Mouse (Mus musculus) right cerebral cortex, adult 18-20 months (tissue): ENCODE results near the gene Kcnk12.

Experiments used
- DNase-seq: peaks from one replicate; pipeline ENCODE4 v3.0.0; 2022; ENCODE audit warnings: mixed read lengths

Gene Kcnk12

GRCm38 (mm10) chr17:87797688-87798291, at the start of gene Kcnk12:
Kcnk12 (minus strand) TSS chr17:87797994.
- peak; percentile 86 for DNase-seq

DNA sequence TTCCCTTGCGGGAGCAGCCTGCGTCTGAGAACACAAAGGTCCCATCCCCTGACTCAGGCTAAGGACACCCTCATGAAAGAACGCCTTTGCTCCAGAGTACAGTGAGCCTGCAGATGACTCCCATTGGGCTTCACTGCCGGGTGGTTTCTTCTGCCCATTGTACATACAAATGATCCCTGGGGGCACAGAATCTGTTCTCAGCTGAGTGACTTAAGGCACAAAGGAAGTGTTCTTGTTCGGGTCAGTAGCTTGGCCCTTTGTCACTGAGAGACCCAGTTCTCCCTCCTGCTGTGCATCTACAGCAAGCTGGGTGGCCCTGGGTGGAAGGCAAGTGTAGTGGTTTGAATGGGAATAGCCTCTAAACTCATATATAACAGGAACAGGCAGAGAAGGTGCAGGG, 44.4 kb upstream of the Kcnk12 start:
- DNase-seq = no peak

DNA sequence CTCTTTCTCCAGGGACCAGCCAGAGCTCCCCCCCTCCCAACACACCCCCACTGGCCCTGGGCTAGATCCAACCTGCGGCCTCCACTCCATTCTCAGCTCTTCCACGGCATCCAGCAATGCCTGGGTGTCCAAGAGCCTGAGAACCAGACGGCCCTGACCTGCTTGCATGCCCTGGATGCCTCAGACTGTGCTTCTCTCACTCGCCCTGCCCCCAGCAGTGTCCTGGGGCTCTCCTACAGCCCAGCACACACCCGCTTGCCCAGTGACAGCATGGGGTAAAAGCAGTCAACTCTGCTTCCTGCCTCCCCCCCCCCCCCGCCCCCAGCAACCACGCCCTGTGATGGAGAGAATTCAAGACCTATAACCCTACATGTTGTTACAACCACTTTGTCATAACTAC, 42.3 kb upstream of the Kcnk12 start:
- no peak for DNase-seq

DNA sequence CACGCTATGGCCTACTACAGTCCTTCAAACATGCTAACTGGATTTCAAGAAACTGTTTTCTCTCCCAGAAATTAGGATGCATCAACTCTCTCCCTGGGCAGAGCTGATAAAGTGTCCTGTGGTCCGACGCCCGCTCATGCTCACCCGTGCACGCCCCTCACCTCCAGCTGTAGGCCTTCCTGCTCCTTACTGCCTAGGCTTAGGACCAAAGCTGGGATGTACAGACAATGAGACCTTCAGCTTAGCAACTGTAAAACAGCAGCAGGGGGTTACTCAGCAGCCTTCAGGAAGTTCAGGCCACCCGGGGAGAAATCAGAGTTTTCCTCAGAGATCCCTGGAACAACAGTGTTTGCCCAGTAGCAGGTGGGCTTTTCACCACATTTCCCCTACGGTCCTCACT, 37.1 kb upstream of the Kcnk12 start:
- DNase-seq = no peak

DNA sequence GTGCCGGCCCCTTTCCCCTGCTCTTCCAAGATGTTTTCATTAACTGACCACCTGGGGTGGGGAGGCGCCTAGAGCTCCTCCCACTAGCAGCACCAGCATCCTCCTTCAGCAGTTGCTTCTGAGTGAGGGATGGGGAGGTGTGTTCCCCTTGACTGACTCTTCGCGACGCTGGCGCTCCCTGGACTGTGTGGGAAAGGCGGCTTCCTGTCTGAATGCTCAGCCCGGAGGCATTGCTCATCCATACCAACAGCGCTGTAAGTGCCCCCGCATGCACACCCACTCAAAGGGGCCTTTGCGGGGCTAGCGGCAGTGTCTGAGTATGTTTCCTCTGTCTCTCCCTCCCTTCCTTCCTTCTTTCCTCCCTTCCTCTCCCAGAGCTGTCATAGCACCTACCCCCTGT, 29.1 kb upstream of the Kcnk12 start:
- peak; percentile 67 for DNase-seq

- no peak for DNase-seq
Measured at GRCm38 (mm10) chr17:87826036-87826560, 28.3 kb upstream of the Kcnk12 start.

- DNase-seq = no peak
Measured at GRCm38 (mm10) chr17:87825454-87826008, 27.7 kb upstream of the Kcnk12 start.

DNA sequence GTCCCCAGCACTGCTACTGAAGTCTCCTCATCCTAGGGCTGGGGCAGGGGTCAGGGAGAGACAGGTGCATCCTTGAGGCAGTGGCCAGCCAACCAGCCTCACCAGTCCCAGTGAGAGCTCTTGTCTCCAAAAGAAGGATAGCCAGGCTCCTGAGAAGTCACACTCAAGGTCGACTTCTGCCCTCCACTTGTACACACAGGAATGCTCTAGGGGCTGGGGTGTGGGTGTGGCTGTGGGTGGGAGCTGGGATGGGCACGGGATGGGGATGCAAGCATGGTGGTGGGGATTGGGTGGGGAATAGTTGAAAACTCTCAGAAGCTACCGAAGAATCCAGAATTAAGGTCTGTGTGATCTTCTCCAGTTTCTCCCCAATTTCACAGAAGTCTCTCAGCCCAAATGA, 25.2 kb upstream of the Kcnk12 start:
- no peak for DNase-seq

DNA sequence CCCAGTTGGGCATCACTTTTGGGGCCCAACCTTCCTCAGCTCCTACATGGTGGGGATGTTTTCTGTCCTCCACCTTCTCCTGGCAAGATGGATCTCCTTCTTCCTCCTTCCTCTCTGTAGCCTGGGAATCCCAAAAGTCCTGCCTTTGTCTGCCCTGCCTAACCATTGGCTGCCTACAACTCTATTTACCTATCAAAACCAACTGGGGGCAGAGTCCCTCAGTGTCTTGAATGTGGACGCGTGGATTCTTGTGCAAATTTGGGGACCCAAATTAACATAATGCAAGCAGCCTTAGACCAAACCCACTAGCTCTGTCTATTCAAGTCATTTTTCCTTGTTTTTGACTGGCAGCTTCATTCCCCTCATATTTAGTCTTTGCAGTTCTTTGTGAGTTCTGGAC, 11.8 kb upstream of the Kcnk12 start:
- DNase-seq = no peak

DNA sequence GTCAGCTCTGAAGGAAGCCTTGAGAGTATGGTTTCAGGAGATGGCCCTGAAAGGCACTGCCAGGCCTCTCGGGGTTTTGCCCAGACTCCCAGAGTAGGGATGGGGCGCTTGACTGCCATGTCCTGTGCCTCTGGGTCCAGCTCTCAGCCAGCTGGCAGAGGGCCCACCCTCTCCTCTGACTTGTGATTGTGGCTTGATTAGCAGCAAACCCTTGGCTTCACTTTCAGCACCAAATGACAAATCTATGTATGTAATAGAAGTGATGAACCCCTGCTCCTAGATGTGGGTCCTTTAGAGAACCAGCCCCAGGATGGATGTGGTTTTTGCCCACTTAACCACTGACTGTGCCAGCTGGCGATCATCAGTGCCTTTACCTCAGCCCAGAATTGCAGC, 2.1 kb upstream of the Kcnk12 start:
- DNase-seq = no peak

GRCm38 (mm10) chr17:87799212-87799947, 1.6 kb upstream of the Kcnk12 start:
- DNase-seq = no peak

- peak; percentile 54 for DNase-seq
Measured at GRCm38 (mm10) chr17:87798423-87798941, 688 bp upstream of the Kcnk12 start.

- peak; percentile 40 for DNase-seq
Measured at GRCm38 (mm10) chr17:87796881-87797416, 845 bp downstream of the Kcnk12 start.

DNA sequence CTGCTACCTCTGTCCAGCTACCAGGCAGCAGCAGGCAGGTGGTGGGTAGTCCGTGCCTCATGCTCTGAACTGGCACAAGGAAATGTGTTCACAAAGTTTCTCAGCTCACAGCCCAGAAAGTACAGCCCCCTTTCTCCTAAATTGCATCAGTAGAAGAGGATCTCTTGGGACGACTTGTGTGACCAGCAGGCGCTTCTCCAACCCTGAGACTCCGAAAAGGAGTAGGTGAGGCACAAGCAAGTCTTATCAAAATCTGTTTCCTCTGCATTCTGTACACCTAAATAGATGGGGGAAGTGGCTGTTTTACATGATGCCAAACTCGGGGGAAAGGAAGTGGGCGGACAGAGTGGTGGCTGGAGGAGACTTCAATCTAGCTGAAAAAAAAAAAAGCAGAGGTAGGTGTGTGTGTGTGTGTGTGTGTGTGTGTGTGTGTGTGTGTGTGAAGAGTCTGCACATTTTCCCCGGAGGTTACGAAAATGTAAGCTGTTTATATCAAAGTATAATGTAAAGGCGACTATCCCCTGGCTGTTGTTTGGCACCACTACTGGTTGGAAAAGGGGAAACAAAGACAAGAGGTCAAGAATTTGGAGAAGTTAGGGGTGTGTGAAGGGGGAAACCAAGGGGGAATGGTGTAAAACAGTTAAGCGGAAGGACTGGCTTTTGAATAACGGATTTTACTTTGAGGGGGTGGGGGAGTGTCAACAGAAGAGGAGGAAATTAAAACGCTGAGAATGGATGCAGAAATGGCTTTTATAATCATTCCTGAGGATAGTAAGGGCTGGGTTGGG, 1.7 kb downstream of the Kcnk12 start:
- peak; percentile 40 for DNase-seq

DNA sequence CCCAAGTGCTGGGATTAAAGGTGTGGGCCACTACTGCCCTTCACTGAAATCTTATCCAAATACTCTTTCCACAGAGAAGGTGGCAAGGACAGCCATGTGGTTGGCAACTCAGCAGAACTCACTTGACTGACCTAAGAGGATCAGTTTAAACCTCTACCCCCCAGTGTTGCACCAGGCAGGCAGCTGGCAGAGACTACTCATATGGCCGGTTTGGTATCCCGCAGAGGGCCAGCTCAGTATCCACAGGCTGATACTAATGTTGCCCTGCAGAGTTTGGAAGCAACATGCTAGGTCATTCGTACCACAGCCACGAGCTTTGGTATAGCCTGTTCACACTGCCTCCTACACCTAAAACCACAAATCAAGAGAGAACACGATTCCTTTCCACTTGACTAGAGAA, 3.0 kb downstream of the Kcnk12 start:
- no peak for DNase-seq

GRCm38 (mm10) chr17:87793331-87793730, 4.5 kb downstream of the Kcnk12 start:
- DNase-seq = no peak

GRCm38 (mm10) chr17:87792623-87793315, 5.0 kb downstream of the Kcnk12 start:
- no peak for DNase-seq

DNA sequence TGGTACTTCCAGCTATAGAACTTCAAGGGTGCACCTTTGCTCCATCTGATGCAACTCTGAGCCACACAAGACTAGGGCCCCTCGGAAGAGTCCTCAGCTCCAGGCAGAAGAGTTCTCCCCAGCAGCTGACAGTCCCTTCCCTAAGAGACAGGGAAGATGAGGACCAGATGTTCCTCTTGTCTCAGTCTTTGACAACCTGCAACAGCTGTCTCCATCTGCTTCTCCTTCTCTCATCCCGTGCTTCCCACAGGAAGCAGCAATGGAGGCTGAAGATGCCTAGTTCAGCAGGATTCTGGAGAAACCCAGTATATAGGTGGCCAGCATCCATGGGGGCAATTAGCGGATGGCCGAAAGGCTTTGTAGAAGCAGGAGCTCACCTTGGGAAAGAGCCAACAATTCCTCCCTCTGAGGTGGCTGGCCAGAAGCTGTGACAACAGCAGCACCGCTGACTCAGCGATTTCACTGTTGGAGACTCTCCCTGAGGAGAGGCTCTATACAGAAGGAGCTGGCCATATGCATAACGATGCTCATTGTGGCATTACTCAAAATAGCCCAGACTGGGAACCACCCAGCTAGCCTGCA, 6.2 kb downstream of the Kcnk12 start:
- DNase-seq = peak; percentile 39

GRCm38 (mm10) chr17:87790661-87791060, 7.1 kb downstream of the Kcnk12 start:
- DNase-seq = no peak

DNA sequence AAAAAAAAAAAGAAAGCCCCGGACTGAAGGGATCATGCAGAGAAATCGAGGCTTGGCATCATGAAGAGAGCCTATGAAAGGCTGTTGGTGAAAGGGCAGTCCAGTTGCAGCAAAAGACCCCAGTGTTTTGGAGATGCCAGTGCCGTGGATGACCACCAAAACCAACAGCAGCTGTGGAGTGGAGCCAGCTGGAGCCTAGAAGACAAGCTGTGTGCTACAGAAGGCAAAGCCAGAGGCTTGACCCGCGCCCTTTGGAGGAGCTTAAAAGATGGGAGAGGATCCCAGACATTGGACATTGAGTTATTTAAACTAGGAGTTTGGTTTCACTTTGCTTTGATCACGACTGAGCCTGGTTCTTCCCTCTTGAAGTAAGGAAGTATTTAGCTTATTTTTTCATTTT, 9.6 kb downstream of the Kcnk12 start:
- DNase-seq = no peak

DNA sequence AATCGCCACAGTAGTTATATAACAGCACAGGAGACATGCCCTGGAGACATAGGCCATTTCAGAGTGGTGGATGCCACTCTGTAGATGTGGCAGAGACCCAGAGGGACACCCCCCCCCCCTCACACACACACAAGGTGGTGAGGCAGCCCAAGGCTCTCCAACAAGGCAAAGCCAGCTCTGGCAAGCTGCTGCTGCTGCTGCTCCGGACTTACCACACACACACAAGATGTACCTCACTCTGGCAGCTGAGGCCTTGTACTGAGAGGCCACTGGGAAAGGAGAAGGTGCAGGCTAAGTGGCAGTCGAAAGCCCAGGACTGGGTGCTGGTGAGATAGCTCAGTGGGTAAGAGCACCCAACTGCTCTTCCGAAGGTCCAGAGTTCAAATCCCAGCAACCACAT, 10.1 kb downstream of the Kcnk12 start:
- DNase-seq = no peak

- peak; percentile 1 for DNase-seq
Measured at GRCm38 (mm10) chr17:87785721-87786120, 12.1 kb downstream of the Kcnk12 start.
